Mouse (Mus musculus) mesoderm, embryonic 11.5 days (tissue): Measurements from ENCODE around the gene Wbp1.

Experiments used
- DNase-seq: peaks from one replicate; pipeline ENCODE4 v3.0.0-alpha.2; 2012; ENCODE audit warnings: low read depth, low spot score

The Wbp1 gene

DNA sequence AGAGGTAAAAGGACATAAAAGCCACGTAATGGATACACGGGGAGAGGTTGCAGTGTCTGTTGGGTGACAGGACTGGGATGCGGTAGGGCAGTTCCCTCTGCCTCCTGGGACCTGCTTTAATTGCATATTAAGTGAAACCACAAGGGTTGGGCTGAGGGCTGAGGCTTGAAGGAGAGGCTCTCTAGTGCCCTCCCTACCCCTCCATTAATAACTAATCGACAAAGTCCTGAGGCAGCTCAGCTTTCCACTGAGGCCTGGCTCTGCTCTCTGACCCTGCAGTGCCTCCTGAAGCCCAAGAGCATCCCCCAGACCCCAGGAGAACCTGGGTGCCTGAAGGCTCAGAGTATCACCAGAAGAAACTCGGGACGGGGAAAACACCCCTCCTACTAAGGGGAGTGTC lies 36.9 kb downstream of the Wbp1 start:
- no peak for DNase-seq

DNA sequence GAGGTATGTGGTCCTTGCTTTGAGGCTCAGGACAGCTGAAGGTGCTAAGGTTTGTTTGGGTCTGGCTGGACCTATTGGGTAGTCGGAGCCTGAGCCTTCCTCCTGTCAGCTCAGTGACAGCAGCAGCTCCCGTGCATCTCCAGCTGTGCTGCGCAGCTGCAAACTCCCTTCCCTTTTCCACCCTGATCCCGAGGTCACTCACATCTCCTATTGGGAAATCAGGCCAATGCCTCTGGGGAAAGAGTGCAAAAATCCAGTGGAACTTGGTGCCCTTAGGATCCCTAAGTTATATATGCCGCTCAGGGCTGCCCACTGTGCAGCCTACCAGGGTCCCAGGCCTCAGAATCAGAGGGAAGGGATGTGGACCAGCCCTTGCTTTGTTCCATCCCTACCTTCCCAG lies 37.9 kb downstream of the Wbp1 start:
- DNase-seq = no peak

DNA sequence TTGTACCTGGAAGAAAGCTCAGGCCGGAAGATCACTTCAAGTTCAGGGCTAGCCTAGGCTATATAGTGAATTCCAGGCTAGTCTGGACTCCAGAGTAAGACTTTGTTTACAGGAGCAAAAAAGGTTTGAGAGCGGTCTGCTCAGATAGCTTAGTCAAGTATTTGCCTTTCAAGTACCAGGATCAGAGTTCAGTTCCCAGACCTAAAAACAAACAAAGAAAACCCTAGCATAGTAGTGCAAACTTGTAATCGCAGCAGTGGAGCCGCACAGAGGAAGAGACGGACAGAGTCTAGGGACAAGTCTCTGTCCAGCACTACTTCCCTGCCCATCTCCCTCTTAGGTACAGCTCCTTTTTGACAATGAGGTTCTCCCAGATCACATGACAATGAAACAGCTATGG lies 41.1 kb downstream of the Wbp1 start:
- no peak for DNase-seq

DNA sequence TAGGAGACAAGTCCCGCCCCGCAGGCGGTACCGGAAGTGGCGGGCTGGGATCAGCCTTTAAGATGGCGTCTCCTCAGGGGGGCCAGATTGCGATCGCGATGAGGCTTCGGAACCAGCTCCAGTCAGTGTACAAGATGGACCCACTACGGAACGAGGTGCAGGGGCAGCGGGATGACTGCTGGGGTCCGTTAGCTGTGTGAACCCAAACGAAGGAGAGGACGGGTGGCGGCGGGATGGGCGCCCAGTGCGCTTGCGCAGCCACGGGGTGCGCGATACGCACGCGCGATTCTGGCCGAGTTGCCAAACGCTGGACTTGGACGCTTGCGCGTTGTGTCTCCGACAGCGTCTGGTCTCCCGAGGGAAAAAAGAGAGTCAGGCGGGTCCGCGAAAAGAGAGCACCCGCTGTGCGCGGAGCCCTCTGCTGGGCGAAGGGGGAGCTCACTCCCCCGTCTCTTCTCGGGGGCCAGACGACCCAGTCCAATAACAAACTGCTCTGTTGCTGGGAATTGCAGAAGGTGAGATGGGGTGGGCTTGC lies 43.0 kb downstream of the Wbp1 start:
- peak; percentile 98 for DNase-seq

DNA sequence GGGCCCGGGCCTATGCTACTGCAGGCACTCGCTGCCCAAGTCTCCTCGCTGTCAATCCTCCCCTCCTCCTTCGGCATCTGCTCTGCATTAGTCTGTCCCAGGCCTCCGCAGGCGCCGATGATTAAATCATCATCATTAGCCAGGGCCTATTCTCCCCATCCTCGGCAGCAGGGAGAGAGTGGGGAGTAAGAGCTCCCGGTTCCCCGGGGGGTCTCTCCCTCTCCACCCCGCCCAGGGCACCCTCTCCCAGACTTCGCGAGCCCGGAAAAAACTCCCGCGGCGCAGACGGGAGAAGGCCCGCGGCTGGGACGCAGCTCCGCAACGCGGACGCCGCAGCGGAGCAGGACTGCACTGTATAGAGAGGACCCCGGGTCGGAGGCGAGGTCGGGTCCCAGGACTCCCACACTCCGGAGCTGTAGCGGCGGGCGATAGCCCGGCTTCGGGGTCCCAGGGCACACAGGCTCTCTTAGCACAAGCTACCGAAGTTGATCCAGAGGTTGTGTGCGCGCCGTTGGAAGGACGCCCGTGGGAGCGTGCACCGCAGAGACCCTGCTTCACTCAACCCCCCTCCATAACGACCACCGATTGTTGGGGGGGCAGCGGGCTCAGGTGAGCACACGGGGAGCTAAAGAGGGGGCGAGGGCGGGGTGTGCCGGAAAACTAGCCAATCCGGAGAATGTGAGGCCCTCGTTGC lies 43.6 kb downstream of the Wbp1 start, which contains the start of gene Pcgf1:
Gene Pcgf1 (plus strand): TSS at position 240 of the 694 bp plus-strand sequence.
- DNase-seq = no peak

DNA sequence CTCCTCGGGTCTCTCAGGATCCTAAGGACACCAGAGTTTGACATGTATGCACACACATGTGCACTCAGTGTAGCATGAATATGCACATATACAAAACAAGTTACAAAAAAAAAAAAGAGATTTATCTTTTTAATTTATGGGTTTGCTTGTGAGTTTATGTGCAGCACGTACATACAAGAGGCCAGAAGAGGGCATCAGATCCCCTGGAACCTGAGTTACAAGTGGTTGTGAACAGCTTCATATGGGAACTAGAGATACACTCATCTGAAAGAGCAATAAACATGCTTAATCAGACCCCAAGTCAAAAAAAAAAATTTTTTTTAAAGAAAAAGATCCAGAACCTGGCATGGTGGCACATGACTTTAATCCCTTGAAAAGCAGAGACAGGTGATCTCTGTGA lies 46.4 kb downstream of the Wbp1 start:
- no peak for DNase-seq

DNA sequence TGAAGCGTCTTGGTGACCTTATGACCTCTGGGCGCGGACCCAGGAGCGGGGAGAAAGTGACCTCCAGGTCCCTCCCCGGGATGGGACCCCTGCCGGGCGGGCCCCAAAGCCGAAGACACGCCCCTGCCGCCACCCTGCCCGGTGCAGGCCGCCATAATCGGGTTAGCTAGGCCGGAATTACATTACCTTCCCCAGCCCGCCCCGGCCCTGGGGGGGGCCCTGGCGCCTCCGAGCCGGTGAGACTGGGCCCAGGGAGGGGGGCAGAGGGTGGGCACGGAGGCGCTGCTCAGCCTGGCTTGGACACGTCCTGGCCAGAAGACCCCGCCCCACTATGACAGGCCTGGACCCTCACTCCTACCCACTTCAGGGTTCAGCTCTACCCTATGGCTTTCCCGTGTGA lies 50.1 kb downstream of the Wbp1 start:
- DNase-seq = no peak

DNA sequence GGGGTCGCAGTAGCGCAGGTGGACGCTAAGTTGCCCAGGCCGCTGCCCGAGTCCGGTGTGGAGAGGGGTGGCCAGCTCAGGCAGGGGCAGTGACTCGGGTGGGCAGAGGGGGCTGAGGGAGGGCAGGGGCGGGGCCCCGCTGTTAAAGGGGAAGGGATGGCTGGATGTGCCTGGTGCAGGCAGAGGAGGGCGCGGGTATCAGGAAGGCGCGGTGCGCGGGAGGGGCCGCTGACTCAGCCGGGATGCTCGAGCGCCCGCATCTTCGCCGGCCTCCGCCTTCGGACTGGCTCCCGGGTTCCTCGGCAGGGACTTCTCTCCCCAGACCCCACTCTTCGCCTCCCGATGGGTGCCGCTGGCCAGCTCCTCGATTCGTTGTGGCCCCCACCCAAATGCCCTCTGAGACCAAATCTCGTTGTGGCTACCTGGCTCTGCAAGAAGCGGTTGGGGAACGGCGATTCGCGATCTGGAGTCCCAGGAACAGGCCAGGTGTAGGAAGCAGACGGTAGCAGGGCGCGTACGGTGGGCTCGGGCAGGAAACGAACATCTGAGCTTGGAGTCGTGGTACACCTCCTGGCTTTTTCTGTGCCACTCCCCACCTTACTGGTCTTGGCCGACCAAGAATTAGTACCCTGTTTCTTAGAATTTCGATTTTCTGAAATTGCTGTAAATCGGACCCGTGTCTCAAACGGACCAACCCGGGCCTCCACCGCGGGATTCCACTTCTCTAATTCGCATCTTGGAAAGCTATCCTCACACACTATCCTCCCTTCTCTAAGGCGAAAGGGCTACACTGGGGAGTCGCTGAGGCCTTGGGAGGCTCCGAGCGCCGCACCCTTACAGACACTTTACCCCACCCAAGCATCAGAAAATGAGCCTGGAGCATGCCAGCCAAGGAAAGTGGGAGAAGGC lies 50.8 kb downstream of the Wbp1 start:
- DNase-seq = no peak

DNA sequence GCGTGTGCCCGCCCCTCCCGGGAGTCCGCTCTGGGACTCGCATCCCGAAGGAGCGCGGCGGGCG lies 51.3 kb downstream of the Wbp1 start, which contains the start of gene Tlx2:
Gene Tlx2 (minus strand): TSS at position 47 of the 64 bp plus-strand sequence.
- DNase-seq = no peak

DNA sequence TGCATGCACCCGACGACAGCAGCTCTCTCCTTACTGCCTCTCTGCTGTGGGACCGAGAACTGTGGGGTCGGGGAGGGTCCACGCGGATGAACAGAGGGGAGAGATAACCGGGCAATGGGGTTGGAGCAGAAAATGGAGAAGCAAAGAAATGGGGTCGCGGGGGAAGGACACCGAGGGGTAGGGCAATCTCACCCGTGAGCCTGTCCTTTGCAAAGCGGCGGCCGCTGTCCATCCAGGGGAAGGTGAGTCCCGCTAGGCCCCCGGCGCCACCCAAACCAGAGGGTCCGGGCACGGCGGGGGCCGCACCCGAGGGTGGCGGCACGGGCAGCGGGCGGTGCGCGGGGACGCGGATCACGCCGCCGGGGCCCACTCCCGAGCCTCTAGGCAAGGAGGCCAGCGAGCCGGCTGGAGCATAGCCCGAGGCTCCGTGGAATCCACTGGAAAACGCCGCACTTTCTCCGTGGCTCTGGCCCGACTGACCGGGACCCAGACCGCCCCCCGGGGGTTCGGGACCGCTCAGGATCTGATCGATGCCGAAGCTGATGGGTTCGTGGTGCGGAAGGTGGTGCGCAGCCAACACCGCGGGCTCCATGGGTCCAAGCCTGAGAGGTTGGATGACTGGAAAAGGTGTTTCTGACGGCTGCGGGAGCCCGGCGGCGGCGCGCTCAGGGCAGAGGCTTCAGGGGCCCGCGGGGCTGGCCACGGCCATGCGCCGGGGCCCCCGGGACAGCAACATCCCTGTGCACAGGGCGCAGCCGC lies 51.7 kb downstream of the Wbp1 start:
- DNase-seq = no peak
